Mouse (Mus musculus) bone marrow, adult 2 months (tissue): ENCODE data around the gene Rftn1.

Experiments used
- CTCF ChIP-seq: fragments of 200-500 bp; IDR thresholded peaks from 2 replicates; pipeline ENCODE4 v1.5.1; 2011; ENCODE audit warnings: low read length, control low read depth; ENCODE audit not compliant: control insufficient read depth, insufficient read depth
- POLR2A ChIP-seq: fragments of 200-500 bp; IDR thresholded peaks from 2 replicates; pipeline ENCODE4 v1.6.1; 2011; ENCODE audit warnings: low read depth, mild to moderate bottlenecking, control low read depth, low read length, borderline replicate concordance; ENCODE audit not compliant: control insufficient read depth

DNA sequence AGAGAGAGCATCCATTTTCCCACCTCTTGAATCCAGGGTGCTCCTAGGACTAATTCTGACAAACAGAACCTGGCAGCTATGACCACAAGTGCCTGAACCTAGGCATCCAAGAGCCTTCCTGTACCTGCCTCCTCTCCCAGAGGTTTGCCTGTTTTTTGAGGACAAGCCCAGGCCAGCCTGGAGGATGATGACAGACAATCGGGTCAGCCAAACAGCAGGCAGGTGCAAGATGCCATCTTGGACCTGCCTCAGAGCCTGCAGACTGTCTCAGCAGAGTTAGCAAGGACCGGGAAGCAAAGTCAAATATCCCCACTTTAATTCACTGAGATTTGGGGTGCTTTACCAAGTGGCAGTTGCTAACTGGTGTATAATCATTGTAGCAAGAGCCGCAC, 170.7 kb downstream of the Rftn1 start:
- TF ChIP-seq CTCF: no peak
- TF ChIP-seq POLR2A: no peak
